Mouse (Mus musculus) spleen, postnatal 14 days (tissue): ENCODE data around the gene Ccdc6.

Source experiments
- DNase-seq, 2 experiments: peaks; one replicate each; pipeline ENCODE4 v3.0.0; 2021 to 2022; ENCODE audit warnings: low spot score in 2 of 2

The Ccdc6 gene

GRCm38 (mm10) chr10:70093782-70094181 lies 3.1 kb upstream of the Ccdc6 start:
- no peak for DNase-seq

- peak; percentile 15 to 24 for DNase-seq
Measured at GRCm38 (mm10) chr10:70095031-70095470, 1.9 kb upstream of the Ccdc6 start.

- DNase-seq, result peak in 1 of 2 experiments; percentile 15
Measured at GRCm38 (mm10) chr10:70095506-70096270, 1.2 kb upstream of the Ccdc6 start.

- DNase-seq, result peak; percentile 19 to 40
Measured at GRCm38 (mm10) chr10:70097291-70097901, 475 bp downstream of the Ccdc6 start.

- peak in 1 of 2 experiments; percentile 29 for DNase-seq
Measured at GRCm38 (mm10) chr10:70097911-70098569, 1.1 kb downstream of the Ccdc6 start.

GRCm38 (mm10) chr10:70098626-70099025 lies 1.7 kb downstream of the Ccdc6 start:
- no peak for DNase-seq

GRCm38 (mm10) chr10:70099052-70099451 lies 2.1 kb downstream of the Ccdc6 start:
- DNase-seq, result no peak

- DNase-seq, result no peak
Measured at GRCm38 (mm10) chr10:70102086-70102485, 5.2 kb downstream of the Ccdc6 start.

GRCm38 (mm10) chr10:70108016-70108415 lies 11.1 kb downstream of the Ccdc6 start:
- DNase-seq, result no peak

GRCm38 (mm10) chr10:70109974-70110373 lies 13.1 kb downstream of the Ccdc6 start:
- no peak for DNase-seq

GRCm38 (mm10) chr10:70110815-70111214 lies 13.9 kb downstream of the Ccdc6 start:
- no peak for DNase-seq

GRCm38 (mm10) chr10:70111643-70112042 lies 14.7 kb downstream of the Ccdc6 start:
- no peak for DNase-seq

GRCm38 (mm10) chr10:70114048-70114635 lies 17.2 kb downstream of the Ccdc6 start:
- DNase-seq, result no peak

- no peak for DNase-seq
Measured at GRCm38 (mm10) chr10:70116454-70116853, 19.5 kb downstream of the Ccdc6 start.

GRCm38 (mm10) chr10:70119451-70119850 lies 22.5 kb downstream of the Ccdc6 start:
- no peak for DNase-seq

- no peak for DNase-seq
Measured at GRCm38 (mm10) chr10:70119851-70120370, 23.0 kb downstream of the Ccdc6 start.

- DNase-seq, result no peak
Measured at GRCm38 (mm10) chr10:70120671-70121405, 23.9 kb downstream of the Ccdc6 start.

GRCm38 (mm10) chr10:70121406-70121695 lies 24.4 kb downstream of the Ccdc6 start:
- DNase-seq, result no peak

GRCm38 (mm10) chr10:70123454-70123853 lies 26.5 kb downstream of the Ccdc6 start:
- no peak for DNase-seq

GRCm38 (mm10) chr10:70125491-70125890 lies 28.6 kb downstream of the Ccdc6 start:
- DNase-seq, result no peak

- no peak for DNase-seq
Measured at GRCm38 (mm10) chr10:70127273-70127672, 30.4 kb downstream of the Ccdc6 start.

- no peak for DNase-seq
Measured at GRCm38 (mm10) chr10:70128408-70128807, 31.5 kb downstream of the Ccdc6 start.
